Mouse (Mus musculus) bone marrow macrophage, adult 2 months (primary cell): ENCODE measurements at regions not wholly inside any gene's neighbourhood (a gene's known extent, or its start where the extent isn't known, plus 50 kb on each side); places are given as distances from the start of the nearest gene placed in this dataset.

Experiments
- CTCF ChIP-seq: IDR thresholded peaks from 2 replicates; pipeline ENCODE4 v1.5.1; 2012; ENCODE audit warnings: low read depth, mild to moderate bottlenecking, low read length, moderate library complexity
- POLR2A ChIP-seq: IDR thresholded peaks from 2 replicates; pipeline ENCODE4 v1.6.1; 2012; ENCODE audit warnings: mild to moderate bottlenecking, low read depth, low read length, borderline replicate concordance

- TF ChIP-seq CTCF (no peak), POLR2A (no peak)
Measured at GRCm38 (mm10) chr7:88215425-88215824, 62.5 kb upstream of the Ctsc start.
